Mouse (Mus musculus) neural tube, embryonic 13.5 days (tissue): ENCODE results near the gene Ttll4. TPM values are rescaled to one million over a fixed set of nuclear protein-coding genes. Genes with fewer than 3 reads are reported as not detected.

ENCODE experiments used
- ATAC-seq: fragments of 200-750 bp; cut with Nextera tagmentation; 2 replicates; pipeline ENCODE4 v1.8.0; 2017; ENCODE audit warnings: low read depth, mild to moderate bottlenecking, moderate TSS enrichment, moderate library complexity
- H3K27ac ChIP-seq: fragments of 300-500 bp; sonication (generic); replicated peaks from 2 replicates; pipeline ENCODE4 v1.5.1; 2015; ENCODE audit warnings: moderate library complexity, mild to moderate bottlenecking, inconsistent platforms
- H3K27me3 ChIP-seq: fragments of 300-500 bp; sonication (generic); 2 replicates; pipeline ENCODE4 v1.6.1; 2015; ENCODE audit warnings: mild to moderate bottlenecking, inconsistent platforms
- H3K36me3 ChIP-seq: fragments of 300-500 bp; sonication (generic); 2 replicates; pipeline ENCODE4 v1.6.1; 2015; ENCODE audit warnings: mild to moderate bottlenecking, inconsistent platforms
- H3K4me1 ChIP-seq: fragments of 300-500 bp; sonication (generic); replicated peaks from 2 replicates; pipeline ENCODE4 v1.6.1; 2015; ENCODE audit warnings: inconsistent platforms
- H3K4me2 ChIP-seq: fragments of 300-500 bp; sonication (generic); 2 replicates; pipeline ENCODE4 v1.6.1; 2015; ENCODE audit warnings: inconsistent platforms, mild to moderate bottlenecking, moderate library complexity
- H3K4me3 ChIP-seq: fragments of 300-500 bp; sonication (generic); 2 replicates; pipeline ENCODE4 v1.5.1; 2015; ENCODE audit warnings: mild to moderate bottlenecking, inconsistent platforms
- H3K9ac ChIP-seq: fragments of 300-500 bp; sonication (generic); 2 replicates; pipeline ENCODE4 v1.6.1; 2015; ENCODE audit warnings: moderate library complexity, mild to moderate bottlenecking, inconsistent platforms
- H3K9me3 ChIP-seq: fragments of 300-500 bp; sonication (generic); 2 replicates; pipeline ENCODE4 v1.6.1; 2016; ENCODE audit warnings: inconsistent platforms
- WGBS: fragments of 180-500 bp; shearing (Covaris S2); methylation state at CpG from one replicate; pipeline ENCODE4 v1.1.7; 2015; 5-methylcytosine and 5-hydroxymethylcytosine counted together
- polyA plus RNA-seq: library from polyadenylated mRNA; unstranded; fragments of >200 nt; fragmentation: Nextera tagmentation; extraction: Ambion mirVana; gene quantifications from 2 replicates; pipeline ENCODE4 v1.2.1, GENCODE M21; 2015

Gene Ttll4
- polyA plus RNA-seq: 7.7 and 9.7 TPM in 2 replicates

- peak; percentile 98 for ATAC-seq
- H3K27ac ChIP-seq: peak within 1 kb of the TSS; percentile 87
- WGBS: under 1% methylated on average over 63 of the region's 66 CpGs
Measured at GRCm38 (mm10) chr1:74661448-74662195, at the start of gene Ttll4. Gene Ttll4, plus strand, starts transcription at chr1:74661745.

GRCm38 (mm10) chr1:74624183-74624582 is 37.4 kb upstream of the Ttll4 start:
- WGBS: 85% methylated on average over 1 of the region's 1 CpGs
- Histone ChIP-seq H3K9ac (no peak overlapping the region), H3K36me3 (peaks cover 81% of the 10 kb centered on the region), H3K4me3 (no peak overlapping the region), H3K4me2 (no peak overlapping the region), H3K4me1 (no peaks in the 10 kb centered on the region), H3K27ac (no peak overlapping the region), H3K27me3 (no peaks in the 10 kb centered on the region), H3K9me3 (no peaks in the 10 kb centered on the region)
- ATAC-seq: no peak

More at GRCm38 (mm10) chr1:74661448-74662195, at the start of gene Ttll4:
- Histone ChIP-seq H3K36me3 (0 out of 2 replicates have a peak, but pooled peaks cover 2% of the 10 kb centered on the region), H3K27me3 (no peaks in the 10 kb centered on the region), H3K4me1 (peaks cover 14% of the 10 kb centered on the region), H3K9me3 (no peaks in the 10 kb centered on the region), H3K9ac (peak within 1 kb of the TSS; percentile 85), H3K4me3 (peak within 1 kb of the TSS; percentile 66), H3K4me2 (peak within 1 kb of the TSS; percentile 65)

GRCm38 (mm10) chr1:74626076-74626475 is 35.5 kb upstream of the Ttll4 start:
- H3K36me3 ChIP-seq: peaks cover 82% of the 10 kb centered on the region
- H3K4me3 ChIP-seq: no peak overlapping the region
- 88% methylated on average over 4 of the region's 4 CpGs for WGBS
- no peak overlapping the region for H3K27ac ChIP-seq
- H3K9me3 ChIP-seq: no peaks in the 10 kb centered on the region
- H3K27me3 ChIP-seq: no peaks in the 10 kb centered on the region
- ATAC-seq: no peak
- no peak overlapping the region for H3K9ac ChIP-seq
- no peak overlapping the region for H3K4me2 ChIP-seq
- H3K4me1 ChIP-seq: no peaks in the 10 kb centered on the region

GRCm38 (mm10) chr1:74628001-74628400 is 33.5 kb upstream of the Ttll4 start:
- Histone ChIP-seq H3K36me3 (peaks cover 66% of the 10 kb centered on the region), H3K4me1 (no peaks in the 10 kb centered on the region), H3K4me3 (no peak overlapping the region), H3K27ac (no peak overlapping the region), H3K9ac (no peak overlapping the region), H3K27me3 (no peaks in the 10 kb centered on the region), H3K9me3 (no peaks in the 10 kb centered on the region), H3K4me2 (no peak overlapping the region)
- WGBS: 51% methylated on average over 7 of the region's 7 CpGs
- ATAC-seq: no peak

GRCm38 (mm10) chr1:74632734-74633133 is 28.8 kb upstream of the Ttll4 start:
- Histone ChIP-seq H3K9me3 (no peaks in the 10 kb centered on the region), H3K9ac (no peak overlapping the region), H3K4me1 (no peaks in the 10 kb centered on the region), H3K4me2 (no peak overlapping the region), H3K4me3 (no peak overlapping the region), H3K27ac (no peak overlapping the region), H3K36me3 (peaks cover 52% of the 10 kb centered on the region), H3K27me3 (no peaks in the 10 kb centered on the region)
- ATAC-seq: no peak
- 84% methylated on average over 4 of the region's 4 CpGs for WGBS

GRCm38 (mm10) chr1:74643524-74643923 is 18.0 kb upstream of the Ttll4 start:
- Histone ChIP-seq H3K27ac (no peak overlapping the region), H3K4me3 (no peak overlapping the region)
- WGBS: 87% methylated on average over 2 of the region's 2 CpGs

GRCm38 (mm10) chr1:74643926-74644325 is 17.6 kb upstream of the Ttll4 start:
- Histone ChIP-seq H3K4me1 (no peaks in the 10 kb centered on the region), H3K9ac (no peak overlapping the region), H3K27ac (no peak overlapping the region), H3K4me3 (no peak overlapping the region), H3K4me2 (no peak overlapping the region), H3K9me3 (no peaks in the 10 kb centered on the region), H3K27me3 (no peaks in the 10 kb centered on the region), H3K36me3 (no peaks in the 10 kb centered on the region)
- no peak for ATAC-seq

More at GRCm38 (mm10) chr1:74643524-74643923, 18.0 kb upstream of the Ttll4 start:
- H3K4me1 ChIP-seq: no peaks in the 10 kb centered on the region
- no peaks in the 10 kb centered on the region for H3K36me3 ChIP-seq
- no peaks in the 10 kb centered on the region for H3K9me3 ChIP-seq
- H3K9ac ChIP-seq: no peak overlapping the region
- H3K27me3 ChIP-seq: no peaks in the 10 kb centered on the region
- ATAC-seq: no peak
- no peak overlapping the region for H3K4me2 ChIP-seq

GRCm38 (mm10) chr1:74662253-74662865 is 814 bp downstream of the Ttll4 start:
- H3K4me1 ChIP-seq: peaks cover 14% of the 10 kb centered on the region
- peak overlapping the region; percentile 87 for H3K27ac ChIP-seq
- peak overlapping the region; percentile 66 for H3K4me3 ChIP-seq
- H3K4me2 ChIP-seq: peak overlapping the region; percentile 65
- no peaks in the 10 kb centered on the region for H3K9me3 ChIP-seq
- H3K27me3 ChIP-seq: no peaks in the 10 kb centered on the region
- 3% methylated on average over 13 of the region's 13 CpGs for WGBS
- 0 out of 2 replicates have a peak, but pooled peaks have one; percentile 21 for ATAC-seq
- H3K36me3 ChIP-seq: 0 out of 2 replicates have a peak, but pooled peaks cover 2% of the 10 kb centered on the region
- peak overlapping the region; percentile 85 for H3K9ac ChIP-seq

- no peak for ATAC-seq
- 78% methylated on average over 6 of the region's 6 CpGs for WGBS
- no peaks in the 10 kb centered on the region for H3K9me3 ChIP-seq
Measured at GRCm38 (mm10) chr1:74665153-74665552, 3.6 kb downstream of the Ttll4 start.

GRCm38 (mm10) chr1:74668371-74668770 is 6.8 kb downstream of the Ttll4 start:
- H3K9ac ChIP-seq: no peak overlapping the region
- no peak overlapping the region for H3K27ac ChIP-seq
- no peak overlapping the region for H3K4me2 ChIP-seq
- no peaks in the 10 kb centered on the region for H3K9me3 ChIP-seq
- WGBS: 96% methylated on average over 3 of the region's 3 CpGs
- peaks cover 2% of the 10 kb centered on the region; the same call in 1 of the 2 replicates for H3K4me1 ChIP-seq
- ATAC-seq: no peak
- peaks cover 11% of the 10 kb centered on the region; the same call in 1 of the 2 replicates for H3K36me3 ChIP-seq
- no peaks in the 10 kb centered on the region for H3K27me3 ChIP-seq
- no peak overlapping the region for H3K4me3 ChIP-seq

More at GRCm38 (mm10) chr1:74665153-74665552, 3.6 kb downstream of the Ttll4 start:
- H3K4me3 ChIP-seq: no peak overlapping the region
- H3K27me3 ChIP-seq: no peaks in the 10 kb centered on the region
- H3K9ac ChIP-seq: no peak overlapping the region
- H3K4me1 ChIP-seq: peaks cover 14% of the 10 kb centered on the region
- no peak overlapping the region for H3K4me2 ChIP-seq
- H3K36me3 ChIP-seq: 0 out of 2 replicates have a peak, but pooled peaks cover 2% of the 10 kb centered on the region
- no peak overlapping the region for H3K27ac ChIP-seq

GRCm38 (mm10) chr1:74672731-74673130 is 11.2 kb downstream of the Ttll4 start:
- Histone ChIP-seq H3K9me3 (no peaks in the 10 kb centered on the region), H3K4me2 (no peak overlapping the region), H3K4me3 (no peak overlapping the region), H3K36me3 (peaks cover 9% of the 10 kb centered on the region; the same call in 1 of the 2 replicates), H3K9ac (no peak overlapping the region), H3K27me3 (no peaks in the 10 kb centered on the region), H3K27ac (no peak overlapping the region), H3K4me1 (no peaks in the 10 kb centered on the region)
- ATAC-seq: no peak
- WGBS: 84% methylated on average over 7 of the region's 7 CpGs

GRCm38 (mm10) chr1:74676863-74677262 is 15.3 kb downstream of the Ttll4 start:
- Histone ChIP-seq H3K36me3 (peaks cover 44% of the 10 kb centered on the region), H3K4me3 (no peak overlapping the region), H3K4me2 (no peak overlapping the region), H3K9ac (no peak overlapping the region), H3K27ac (no peak overlapping the region), H3K4me1 (no peaks in the 10 kb centered on the region), H3K27me3 (no peaks in the 10 kb centered on the region), H3K9me3 (no peaks in the 10 kb centered on the region)
- WGBS: 78% methylated on average over 3 of the region's 3 CpGs
- ATAC-seq: no peak
